Mouse (Mus musculus): ENCODE data around the gene Zfp57. TPM values are rescaled to one million over a fixed set of nuclear protein-coding genes. Genes with fewer than 3 reads are reported as not detected.

The Zfp57 gene
- polyA plus RNA-seq (2015; fragmentation: Nextera tagmentation; extraction: Ambion mirVana) = 9.7 and 11.0 TPM in 2 replicates

GRCm38 (mm10) chr17:37000863-37001262, at the start of gene Zfp57:
Gene Zfp57 (plus strand): TSS chr17:37001163.

GRCm38 (mm10) chr17:36957999-36958743, 42.8 kb upstream of the Zfp57 start, which contains the start of the genes Znrd1 and Znrd1as:
Gene Znrd1 (minus strand): TSS chr17:36958559.
Gene Znrd1as (plus strand): TSS chr17:36958592.

GRCm38 (mm10) chr17:36981221-36981813, 19.6 kb upstream of the Zfp57 start, which contains the start of gene 2410137M14Rik:
Gene 2410137M14Rik (minus strand): TSS chr17:36981237.

GRCm38 (mm10) chr17:36989437-36989836, 11.5 kb upstream of the Zfp57 start, which contains the start of gene H2-M5:
Gene H2-M5 (minus strand): TSS chr17:36989537.

GRCm38 (mm10) chr17:37022628-37023576, 21.9 kb downstream of the Zfp57 start, which contains the start of gene Mog:
Gene Mog (minus strand): TSS chr17:37023398.

GRCm38 (mm10) chr17:37045611-37046311, 44.8 kb downstream of the Zfp57 start, which contains the start of gene Gabbr1:
Gene Gabbr1 (plus strand): TSS chr17:37045966.

Other genes starting within 250 kb of the Zfp57 start
- not detected in 2 replicates for gene H2-M10.5, start 228.3 kb upstream of the Zfp57 start, polyA plus RNA-seq (2015; fragmentation: Nextera tagmentation; extraction: Ambion mirVana)
- gene H2-M10.6, start 189.0 kb upstream of the Zfp57 start, polyA plus RNA-seq (2015; fragmentation: Nextera tagmentation; extraction: Ambion mirVana) = not detected in 2 replicates
- gene Trim26, start 164.0 kb upstream of the Zfp57 start, polyA plus RNA-seq (2015; fragmentation: Nextera tagmentation; extraction: Ambion mirVana) = 19.3 and 19.5 TPM in 2 replicates
- gene Trim15, start 134.0 kb upstream of the Zfp57 start, polyA plus RNA-seq (2015; fragmentation: Nextera tagmentation; extraction: Ambion mirVana) = 0.07 TPM in 1 of 2 replicates, not detected in the other
- gene Trim10, start 131.6 kb upstream of the Zfp57 start, polyA plus RNA-seq (2015; fragmentation: Nextera tagmentation; extraction: Ambion mirVana) = 0.22 and 0.37 TPM in 2 replicates
- not detected in 2 replicates for gene Trim40, start 111.0 kb upstream of the Zfp57 start, polyA plus RNA-seq (2015; fragmentation: Nextera tagmentation; extraction: Ambion mirVana)
- gene Trim31, start 103.0 kb upstream of the Zfp57 start, polyA plus RNA-seq (2015; fragmentation: Nextera tagmentation; extraction: Ambion mirVana) = not detected in 2 replicates
- 0.73 and 1.4 TPM in 2 replicates for gene Rnf39, start 58.2 kb upstream of the Zfp57 start, polyA plus RNA-seq (2015; fragmentation: Nextera tagmentation; extraction: Ambion mirVana)
- 77.5 and 78.4 TPM in 2 replicates for gene Ppp1r11, start 49.4 kb upstream of the Zfp57 start, polyA plus RNA-seq (2015; fragmentation: Nextera tagmentation; extraction: Ambion mirVana)
- 37.6 and 40.9 TPM in 2 replicates for gene Znrd1, start 42.6 kb upstream of the Zfp57 start, polyA plus RNA-seq (2015; fragmentation: Nextera tagmentation; extraction: Ambion mirVana)
- gene Znrd1as, start 42.6 kb upstream of the Zfp57 start, polyA plus RNA-seq (2015; fragmentation: Nextera tagmentation; extraction: Ambion mirVana) = 7.9 and 10.3 TPM in 2 replicates
- gene 2410137M14Rik, start 19.9 kb upstream of the Zfp57 start, polyA plus RNA-seq (2015; fragmentation: Nextera tagmentation; extraction: Ambion mirVana) = not detected in 2 replicates
- 0.15 TPM in 2 replicates for gene H2-M5, start 11.6 kb upstream of the Zfp57 start, polyA plus RNA-seq (2015; fragmentation: Nextera tagmentation; extraction: Ambion mirVana)
- not detected in 2 replicates for gene Mog, start 22.2 kb downstream of the Zfp57 start, polyA plus RNA-seq (2015; fragmentation: Nextera tagmentation; extraction: Ambion mirVana)
- gene Gabbr1, start 44.8 kb downstream of the Zfp57 start, polyA plus RNA-seq (2015; fragmentation: Nextera tagmentation; extraction: Ambion mirVana) = 3.8 and 4.6 TPM in 2 replicates
- not detected in 2 replicates for gene Olfr90, start 87.3 kb downstream of the Zfp57 start, polyA plus RNA-seq (2015; fragmentation: Nextera tagmentation; extraction: Ambion mirVana)
- not detected in 2 replicates for gene Olfr91, start 97.1 kb downstream of the Zfp57 start, polyA plus RNA-seq (2015; fragmentation: Nextera tagmentation; extraction: Ambion mirVana)
- gene Olfr92, start 118.9 kb downstream of the Zfp57 start, polyA plus RNA-seq (2015; fragmentation: Nextera tagmentation; extraction: Ambion mirVana) = not detected in 2 replicates
- not detected in 2 replicates for gene Olfr93, start 160.3 kb downstream of the Zfp57 start, polyA plus RNA-seq (2015; fragmentation: Nextera tagmentation; extraction: Ambion mirVana)
- 0.61 TPM in 1 of 2 replicates, not detected in the other for gene Ubd, start 192.7 kb downstream of the Zfp57 start, polyA plus RNA-seq (2015; fragmentation: Nextera tagmentation; extraction: Ambion mirVana)
- gene Olfr94, start 199.8 kb downstream of the Zfp57 start, polyA plus RNA-seq (2015; fragmentation: Nextera tagmentation; extraction: Ambion mirVana) = not detected in 2 replicates
- not detected in 2 replicates for gene Olfr95, start 212.0 kb downstream of the Zfp57 start, polyA plus RNA-seq (2015; fragmentation: Nextera tagmentation; extraction: Ambion mirVana)
- not detected in 2 replicates for gene Olfr96, start 219.0 kb downstream of the Zfp57 start, polyA plus RNA-seq (2015; fragmentation: Nextera tagmentation; extraction: Ambion mirVana)
- not detected in 2 replicates for gene Olfr97, start 236.2 kb downstream of the Zfp57 start, polyA plus RNA-seq (2015; fragmentation: Nextera tagmentation; extraction: Ambion mirVana)